Mouse (Mus musculus) liver, embryonic 14.5 days (tissue): ENCODE results near the gene Vav2. TPM values are rescaled to one million over a fixed set of nuclear protein-coding genes. Genes with fewer than 3 reads are reported as not detected.

Source experiments
- ATAC-seq: fragments of 200-750 bp; cut with Nextera tagmentation; 2 replicates; pipeline ENCODE4 v1.8.0; 2017; ENCODE audit warnings: moderate number of reproducible peaks, mild to moderate bottlenecking, moderate library complexity; ENCODE audit not compliant: insufficient read depth
- DNase-seq, 3 experiments: peaks; one replicate each; pipeline ENCODE4 v3.0.0-alpha.2; 2012 to 2013; ENCODE audit warnings: low read depth in 3 of 3, low spot score in 3 of 3
- H3K27ac ChIP-seq: fragments of 300-500 bp; sonication (generic); 2 replicates; pipeline ENCODE4 v1.5.1; 2014; ENCODE audit warnings: moderate library complexity, mild to moderate bottlenecking, control low read depth, inconsistent platforms
- H3K27me3 ChIP-seq: fragments of 300-500 bp; sonication (generic); 2 replicates; pipeline ENCODE4 v1.6.1; 2014; ENCODE audit warnings: mild to moderate bottlenecking, low read length, moderate library complexity; ENCODE audit not compliant: control insufficient read depth, insufficient read depth
- H3K36me3 ChIP-seq: fragments of 300-500 bp; sonication (generic); replicated peaks from 2 replicates; pipeline ENCODE4 v1.6.1; 2014; ENCODE audit warnings: low read depth; ENCODE audit not compliant: control insufficient read depth, insufficient read depth
- H3K4me1 ChIP-seq, 2 experiments: fragments of 200-500 bp in 1 of 2; fragments of 300-500 bp in 1 of 2; sonication (generic) in 1 of 2; replicated peaks; 2 replicates each; pipeline ENCODE4 v1.6.1; 2012 to 2014; ENCODE audit warnings: antibody characterized with exemption in 1 of 2, inconsistent platforms in 1 of 2, low read length in 1 of 2; ENCODE audit not compliant: control insufficient read depth in 2 of 2, insufficient read depth in 2 of 2
- H3K4me2 ChIP-seq: fragments of 300-500 bp; sonication (generic); 2 replicates; pipeline ENCODE4 v1.6.1; 2014; ENCODE audit warnings: low read depth, mild to moderate bottlenecking, control low read depth, moderate library complexity
- H3K4me3 ChIP-seq, 2 experiments: fragments of 200-500 bp in 1 of 2; fragments of 300-500 bp in 1 of 2; sonication (generic) in 1 of 2; 2 replicates each; pipeline ENCODE4 v1.5.1; 2012 to 2014; ENCODE audit warnings: low read depth in 2 of 2, low read length in 2 of 2, mild to moderate bottlenecking in 2 of 2, control low read depth in 1 of 2, inconsistent platforms in 1 of 2, moderate library complexity in 1 of 2; ENCODE audit not compliant: insufficient read depth in 1 of 2
- H3K9ac ChIP-seq: fragments of 300-500 bp; sonication (generic); replicated peaks from 2 replicates; pipeline ENCODE4 v1.6.1; 2014; ENCODE audit warnings: mild to moderate bottlenecking, control low read depth, moderate library complexity
- H3K9me3 ChIP-seq: fragments of 300-500 bp; sonication (generic); 2 replicates; pipeline ENCODE4 v1.6.1; 2016; ENCODE audit warnings: low read length, mixed read lengths; ENCODE audit not compliant: control insufficient read depth
- CTCF ChIP-seq: IDR thresholded peaks from 2 replicates; pipeline ENCODE4 v1.5.1; 2016; ENCODE audit warnings: antibody characterized with exemption, low read depth, control low read depth
- EP300 ChIP-seq: IDR thresholded peaks from 2 replicates; pipeline ENCODE4 v1.6.1; 2016; ENCODE audit warnings: antibody characterized with exemption, low read depth
- WGBS: fragments of 180-500 bp; shearing (Covaris S2); extraction: QIAGEN DNeasy Blood & Tissue Kit; methylation state at CpG from one replicate; pipeline ENCODE4 v1.1.7; 2014; ENCODE audit not compliant: insufficient replicate concordance; 5-methylcytosine and 5-hydroxymethylcytosine counted together
- polyA plus RNA-seq, 2 experiments: library from polyadenylated mRNA; depleted of rRNA in 1 of 2; stranded (reverse) in 1 of 2; unstranded in 1 of 2; fragments of >200 nt; fragmentation: Nextera tagmentation in 1 of 2; extraction: Ambion mirVana in 1 of 2; gene quantifications; 2 replicates each; pipeline versions ENCODE4 v1.2.1 to v1.2.3; 2012 to 2014

Gene Vav2
- polyA plus RNA-seq, 2 experiments, result 2.8 to 5.8 TPM

- no peaks in the 10 kb centered on the region for H3K36me3 ChIP-seq
- DNase-seq (no peak), ATAC-seq (no peak)
- no peaks in the 10 kb centered on the region for H3K27me3 ChIP-seq
- no peak for TF ChIP-seq CTCF
- H3K4me2 ChIP-seq, result no peak overlapping the region
- no peak overlapping the region for H3K4me3 ChIP-seq
- H3K9ac ChIP-seq, result no peak overlapping the region
- no peaks in the 10 kb centered on the region for H3K9me3 ChIP-seq
- no peak overlapping the region for H3K27ac ChIP-seq
- WGBS, result 68% methylated on average over 8 of the region's 8 CpGs
- H3K4me1 ChIP-seq, result peaks cover 0 to 6% of the 10 kb centered on the region in 2 experiments; a peak in 1 of 4 replicates
Observed at GRCm38 (mm10) chr2:27320820-27321219, 106.0 kb downstream of the Vav2 start.

GRCm38 (mm10) chr2:27318606-27319005 lies 108.2 kb downstream of the Vav2 start:
- 53% methylated on average over 4 of the region's 4 CpGs for WGBS
- H3K9ac ChIP-seq, result no peak overlapping the region
- H3K27ac ChIP-seq, result no peak overlapping the region
- H3K9me3 ChIP-seq, result no peaks in the 10 kb centered on the region
- no peak overlapping the region for H3K4me3 ChIP-seq
- TF ChIP-seq EP300 (no peak), CTCF (no peak)
- H3K27me3 ChIP-seq, result no peaks in the 10 kb centered on the region
- H3K4me1 ChIP-seq, result no peaks in the 10 kb centered on the region; a peak in 1 of 4 replicates
- H3K36me3 ChIP-seq, result no peaks in the 10 kb centered on the region
- H3K4me2 ChIP-seq, result no peak overlapping the region
- no peak for ATAC-seq
- no peak for DNase-seq

- TF ChIP-seq EP300, result no peak
- no peak for TF ChIP-seq CTCF
- Histone ChIP-seq H3K27me3 (no peaks in the 10 kb centered on the region), H3K4me2 (no peak overlapping the region), H3K9ac (no peak overlapping the region), H3K9me3 (no peaks in the 10 kb centered on the region), H3K36me3 (no peaks in the 10 kb centered on the region), H3K27ac (no peak overlapping the region), H3K4me3 (no peak overlapping the region), H3K4me1 (no peaks in the 10 kb centered on the region; a peak in 1 of 4 replicates)
- ATAC-seq (no peak), DNase-seq (no peak)
- 53% methylated on average over 1 of the region's 1 CpGs for WGBS
Observed at GRCm38 (mm10) chr2:27318197-27318596, 108.6 kb downstream of the Vav2 start.

- H3K4me3 ChIP-seq, result no peak overlapping the region
- no peak overlapping the region for H3K4me2 ChIP-seq
Observed at GRCm38 (mm10) chr2:27316167-27316566, 110.7 kb downstream of the Vav2 start.

GRCm38 (mm10) chr2:27314269-27314668 lies 112.6 kb downstream of the Vav2 start:
- WGBS, result 68% methylated on average over 5 of the region's 5 CpGs
- H3K4me3 ChIP-seq, result no peak overlapping the region
- H3K27ac ChIP-seq, result no peak overlapping the region
- H3K9ac ChIP-seq, result no peak overlapping the region
- H3K4me2 ChIP-seq, result no peak overlapping the region
- no peaks in the 10 kb centered on the region for H3K4me1 ChIP-seq
- DNase-seq (no peak), ATAC-seq (no peak)
- no peak for TF ChIP-seq CTCF
- no peak for TF ChIP-seq EP300
- no peaks in the 10 kb centered on the region for H3K9me3 ChIP-seq
- H3K27me3 ChIP-seq, result no peaks in the 10 kb centered on the region
- H3K36me3 ChIP-seq, result no peaks in the 10 kb centered on the region

More at GRCm38 (mm10) chr2:27316167-27316566, 110.7 kb downstream of the Vav2 start:
- Histone ChIP-seq H3K36me3 (no peaks in the 10 kb centered on the region), H3K27ac (no peak overlapping the region), H3K9ac (no peak overlapping the region), H3K4me1 (no peaks in the 10 kb centered on the region), H3K9me3 (no peaks in the 10 kb centered on the region), H3K27me3 (no peaks in the 10 kb centered on the region)
- 60% methylated on average over 5 of the region's 5 CpGs for WGBS
- no peak for TF ChIP-seq CTCF
- TF ChIP-seq EP300, result no peak
- DNase-seq (no peak), ATAC-seq (no peak)
